Mouse (Mus musculus): ENCODE results near the gene Kcnmb4. TPM values are rescaled to one million over a fixed set of nuclear protein-coding genes. Genes with fewer than 3 reads are reported as not detected.

Gene Kcnmb4
- polyA plus RNA-seq, 1 experiment from 2014 or later: 28.3 TPM

- no peak overlapping the region for H3K4me2 ChIP-seq (ENCODE audit: low read length)
- H3K4me1 ChIP-seq (ENCODE audit: control insufficient read depth, insufficient read depth, low read depth, low read length): peaks cover 4% of the 10 kb centered on the region; the same call in 1 of the 2 replicates
- H3K4me3 ChIP-seq (ENCODE audit: low read length): no peak overlapping the region
- no peaks in the 10 kb centered on the region for H3K36me3 ChIP-seq (ENCODE audit: control insufficient read depth, insufficient read depth, low read length)
- no peak overlapping the region for H3K9ac ChIP-seq (ENCODE audit: low read depth, low read length)
- ATAC-seq: no peak
- H3K9me3 ChIP-seq (ENCODE audit: control insufficient read depth, low read length): no peaks in the 10 kb centered on the region
- no peak overlapping the region for H3K27ac ChIP-seq (ENCODE audit: low read depth, low read length)
- 89% methylated on average over 6 of the region's 6 CpGs for WGBS
- H3K27me3 ChIP-seq (replicated peaks; ENCODE audit: control insufficient read depth, insufficient read depth, low read length): no peaks in the 10 kb centered on the region
These were observed 70.8 kb downstream of the Kcnmb4 start for GRCm38 (mm10) chr10:116402742-116403425.

- Histone ChIP-seq H3K27me3 (replicated peaks; ENCODE audit: control insufficient read depth, insufficient read depth, low read length) (no peaks in the 10 kb centered on the region), H3K27ac (ENCODE audit: low read depth, low read length) (no peak overlapping the region), H3K4me2 (ENCODE audit: low read length) (peak overlapping the region; percentile 35), H3K9ac (ENCODE audit: low read depth, low read length) (no peak overlapping the region), H3K4me1 (ENCODE audit: control insufficient read depth, insufficient read depth, low read depth, low read length) (no peaks in the 10 kb centered on the region), H3K9me3 (ENCODE audit: control insufficient read depth, low read length) (no peaks in the 10 kb centered on the region), H3K36me3 (ENCODE audit: control insufficient read depth, insufficient read depth, low read length) (no peaks in the 10 kb centered on the region), H3K4me3 (ENCODE audit: low read length) (no peak overlapping the region)
- WGBS: 55% methylated on average over 12 of the region's 12 CpGs
- ATAC-seq: no peak
These were observed 75.7 kb downstream of the Kcnmb4 start for GRCm38 (mm10) chr10:116397973-116398372.

- Histone ChIP-seq H3K4me2 (ENCODE audit: low read length) (peak overlapping the region; percentile 35), H3K9ac (ENCODE audit: low read depth, low read length) (no peak overlapping the region), H3K36me3 (ENCODE audit: control insufficient read depth, insufficient read depth, low read length) (no peaks in the 10 kb centered on the region), H3K27ac (ENCODE audit: low read depth, low read length) (no peak overlapping the region), H3K9me3 (ENCODE audit: control insufficient read depth, low read length) (no peaks in the 10 kb centered on the region), H3K4me1 (ENCODE audit: control insufficient read depth, insufficient read depth, low read depth, low read length) (no peaks in the 10 kb centered on the region), H3K27me3 (replicated peaks; ENCODE audit: control insufficient read depth, insufficient read depth, low read length) (no peaks in the 10 kb centered on the region), H3K4me3 (ENCODE audit: low read length) (peak overlapping the region; percentile 1; the same call in 1 of the 2 replicates)
- WGBS: 33% methylated on average over 14 of the region's 14 CpGs
- peak; percentile 37; the same call in 1 of the 2 replicates for ATAC-seq
These were observed 76.1 kb downstream of the Kcnmb4 start for GRCm38 (mm10) chr10:116397573-116397972.

GRCm38 (mm10) chr10:116396966-116397365 lies 76.7 kb downstream of the Kcnmb4 start:
- no peak overlapping the region for H3K4me3 ChIP-seq (ENCODE audit: low read length)
- H3K4me1 ChIP-seq (ENCODE audit: control insufficient read depth, insufficient read depth, low read depth, low read length): no peaks in the 10 kb centered on the region
- ATAC-seq: no peak
- no peaks in the 10 kb centered on the region for H3K9me3 ChIP-seq (ENCODE audit: control insufficient read depth, low read length)
- H3K27me3 ChIP-seq (replicated peaks; ENCODE audit: control insufficient read depth, insufficient read depth, low read length): no peaks in the 10 kb centered on the region
- no peaks in the 10 kb centered on the region for H3K36me3 ChIP-seq (ENCODE audit: control insufficient read depth, insufficient read depth, low read length)
- H3K27ac ChIP-seq (ENCODE audit: low read depth, low read length): no peak overlapping the region
- H3K4me2 ChIP-seq (ENCODE audit: low read length): no peak overlapping the region
- 86% methylated on average over 13 of the region's 13 CpGs for WGBS
- no peak overlapping the region for H3K9ac ChIP-seq (ENCODE audit: low read depth, low read length)

- H3K9ac ChIP-seq (ENCODE audit: low read depth, low read length): no peak overlapping the region
- 89% methylated on average over 5 of the region's 5 CpGs for WGBS
- no peaks in the 10 kb centered on the region for H3K4me1 ChIP-seq (ENCODE audit: control insufficient read depth, insufficient read depth, low read depth, low read length)
- no peaks in the 10 kb centered on the region for H3K9me3 ChIP-seq (ENCODE audit: control insufficient read depth, low read length)
- no peaks in the 10 kb centered on the region for H3K36me3 ChIP-seq (ENCODE audit: control insufficient read depth, insufficient read depth, low read length)
- no peaks in the 10 kb centered on the region for H3K27me3 ChIP-seq (replicated peaks; ENCODE audit: control insufficient read depth, insufficient read depth, low read length)
- no peak overlapping the region for H3K4me3 ChIP-seq (ENCODE audit: low read length)
- H3K27ac ChIP-seq (ENCODE audit: low read depth, low read length): no peak overlapping the region
- no peak for ATAC-seq
- no peak overlapping the region for H3K4me2 ChIP-seq (ENCODE audit: low read length)
These were observed 77.4 kb downstream of the Kcnmb4 start for GRCm38 (mm10) chr10:116396279-116396678.

GRCm38 (mm10) chr10:116394585-116394984 lies 79.1 kb downstream of the Kcnmb4 start:
- Histone ChIP-seq H3K9me3 (ENCODE audit: control insufficient read depth, low read length) (no peaks in the 10 kb centered on the region), H3K9ac (ENCODE audit: low read depth, low read length) (no peak overlapping the region), H3K27ac (ENCODE audit: low read depth, low read length) (no peak overlapping the region), H3K4me1 (ENCODE audit: control insufficient read depth, insufficient read depth, low read depth, low read length) (no peaks in the 10 kb centered on the region), H3K4me3 (ENCODE audit: low read length) (no peak overlapping the region), H3K36me3 (ENCODE audit: control insufficient read depth, insufficient read depth, low read length) (no peaks in the 10 kb centered on the region), H3K4me2 (ENCODE audit: low read length) (no peak overlapping the region), H3K27me3 (replicated peaks; ENCODE audit: control insufficient read depth, insufficient read depth, low read length) (no peaks in the 10 kb centered on the region)
- no peak for ATAC-seq
- 33% methylated on average over 4 of the region's 4 CpGs for WGBS

- H3K9ac ChIP-seq (ENCODE audit: low read depth, low read length): no peak overlapping the region
These were observed 79.7 kb downstream of the Kcnmb4 start for GRCm38 (mm10) chr10:116393790-116394475.

GRCm38 (mm10) chr10:116388840-116389239 lies 84.8 kb downstream of the Kcnmb4 start:
- no peak overlapping the region for H3K27ac ChIP-seq (ENCODE audit: low read depth, low read length)

More at GRCm38 (mm10) chr10:116393790-116394475, 79.7 kb downstream of the Kcnmb4 start:
- Histone ChIP-seq H3K4me1 (ENCODE audit: control insufficient read depth, insufficient read depth, low read depth, low read length) (no peaks in the 10 kb centered on the region), H3K27me3 (replicated peaks; ENCODE audit: control insufficient read depth, insufficient read depth, low read length) (no peaks in the 10 kb centered on the region), H3K36me3 (ENCODE audit: control insufficient read depth, insufficient read depth, low read length) (no peaks in the 10 kb centered on the region), H3K4me3 (ENCODE audit: low read length) (no peak overlapping the region), H3K27ac (ENCODE audit: low read depth, low read length) (no peak overlapping the region), H3K4me2 (ENCODE audit: low read length) (no peak overlapping the region), H3K9me3 (ENCODE audit: control insufficient read depth, low read length) (no peaks in the 10 kb centered on the region)
- 69% methylated on average over 9 of the region's 9 CpGs for WGBS
- no peak for ATAC-seq

GRCm38 (mm10) chr10:116386391-116386885 lies 87.2 kb downstream of the Kcnmb4 start:
- peaks cover 13% of the 10 kb centered on the region for H3K4me1 ChIP-seq (ENCODE audit: control insufficient read depth, insufficient read depth, low read depth, low read length)
- no peaks in the 10 kb centered on the region for H3K27me3 ChIP-seq (replicated peaks; ENCODE audit: control insufficient read depth, insufficient read depth, low read length)
- no peak overlapping the region for H3K9ac ChIP-seq (ENCODE audit: low read depth, low read length)
- H3K4me3 ChIP-seq (ENCODE audit: low read length): no peak overlapping the region
- H3K4me2 ChIP-seq (ENCODE audit: low read length): no peak overlapping the region
- WGBS: 28% methylated on average over 7 of the region's 7 CpGs
- peak; percentile 37; the same call in 1 of the 2 replicates for ATAC-seq
- H3K27ac ChIP-seq (ENCODE audit: low read depth, low read length): no peak overlapping the region
- H3K36me3 ChIP-seq (ENCODE audit: control insufficient read depth, insufficient read depth, low read length): no peaks in the 10 kb centered on the region
- H3K9me3 ChIP-seq (ENCODE audit: control insufficient read depth, low read length): no peaks in the 10 kb centered on the region

More at GRCm38 (mm10) chr10:116388840-116389239, 84.8 kb downstream of the Kcnmb4 start:
- H3K4me1 ChIP-seq (ENCODE audit: control insufficient read depth, insufficient read depth, low read depth, low read length): peaks cover 13% of the 10 kb centered on the region
- WGBS: 28% methylated on average over 6 of the region's 6 CpGs
- ATAC-seq: no peak
- no peak overlapping the region; the same call in 1 of the 2 replicates for H3K9ac ChIP-seq (ENCODE audit: low read depth, low read length)
- no peak overlapping the region for H3K4me2 ChIP-seq (ENCODE audit: low read length)
- H3K9me3 ChIP-seq (ENCODE audit: control insufficient read depth, low read length): no peaks in the 10 kb centered on the region
- no peaks in the 10 kb centered on the region for H3K27me3 ChIP-seq (replicated peaks; ENCODE audit: control insufficient read depth, insufficient read depth, low read length)
- H3K4me3 ChIP-seq (ENCODE audit: low read length): no peak overlapping the region
- H3K36me3 ChIP-seq (ENCODE audit: control insufficient read depth, insufficient read depth, low read length): no peaks in the 10 kb centered on the region
